Mouse (Mus musculus) hindlimb bud, embryonic 11.5 days (tissue): ENCODE measurements around the gene Dcdc2a.

Experiments
- DNase-seq: peaks from one replicate; pipeline ENCODE4 v3.0.0-alpha.2; 2012; ENCODE audit warnings: low read depth, low spot score; ENCODE audit errors: extremely low spot score

Dcdc2a gene

DNA sequence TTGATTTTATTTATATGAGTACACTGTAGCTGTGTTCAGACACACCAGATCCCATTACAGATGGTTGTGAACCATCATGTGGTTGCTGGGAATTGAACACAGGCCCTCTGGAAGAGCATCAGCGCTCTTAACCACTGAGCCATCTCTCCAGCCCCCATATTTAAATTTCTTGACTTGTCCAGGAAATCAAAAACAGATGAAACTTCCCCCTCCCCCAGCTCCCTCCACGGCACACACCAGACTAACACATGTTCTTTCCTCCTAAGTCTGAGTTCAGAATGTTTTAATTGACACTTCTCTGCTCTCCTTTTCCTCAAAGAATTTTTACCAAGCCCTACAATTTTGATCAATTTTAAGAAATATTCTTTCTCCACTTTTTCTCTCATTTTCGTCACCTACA is 113.1 kb downstream of the Dcdc2a start:
- DNase-seq: no peak

DNA sequence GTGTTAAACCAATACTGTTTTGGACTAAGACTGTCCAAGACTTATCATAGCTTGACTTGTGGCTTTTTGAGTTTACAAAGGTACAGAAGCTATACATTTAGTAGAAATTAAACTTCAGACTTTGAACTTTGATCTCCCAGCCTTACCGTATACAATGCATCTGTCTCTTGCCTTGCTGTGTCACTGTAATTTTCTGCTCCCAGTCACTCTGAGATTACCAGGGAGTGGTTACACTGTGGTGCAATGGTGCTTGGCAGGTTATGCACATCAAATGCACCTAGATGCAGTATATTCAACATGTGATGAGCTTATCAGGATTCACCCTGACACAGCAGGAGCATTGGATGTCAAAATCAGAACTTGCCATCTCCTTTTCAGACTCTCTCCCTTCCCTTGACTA is 122.0 kb downstream of the Dcdc2a start:
- no peak for DNase-seq

DNA sequence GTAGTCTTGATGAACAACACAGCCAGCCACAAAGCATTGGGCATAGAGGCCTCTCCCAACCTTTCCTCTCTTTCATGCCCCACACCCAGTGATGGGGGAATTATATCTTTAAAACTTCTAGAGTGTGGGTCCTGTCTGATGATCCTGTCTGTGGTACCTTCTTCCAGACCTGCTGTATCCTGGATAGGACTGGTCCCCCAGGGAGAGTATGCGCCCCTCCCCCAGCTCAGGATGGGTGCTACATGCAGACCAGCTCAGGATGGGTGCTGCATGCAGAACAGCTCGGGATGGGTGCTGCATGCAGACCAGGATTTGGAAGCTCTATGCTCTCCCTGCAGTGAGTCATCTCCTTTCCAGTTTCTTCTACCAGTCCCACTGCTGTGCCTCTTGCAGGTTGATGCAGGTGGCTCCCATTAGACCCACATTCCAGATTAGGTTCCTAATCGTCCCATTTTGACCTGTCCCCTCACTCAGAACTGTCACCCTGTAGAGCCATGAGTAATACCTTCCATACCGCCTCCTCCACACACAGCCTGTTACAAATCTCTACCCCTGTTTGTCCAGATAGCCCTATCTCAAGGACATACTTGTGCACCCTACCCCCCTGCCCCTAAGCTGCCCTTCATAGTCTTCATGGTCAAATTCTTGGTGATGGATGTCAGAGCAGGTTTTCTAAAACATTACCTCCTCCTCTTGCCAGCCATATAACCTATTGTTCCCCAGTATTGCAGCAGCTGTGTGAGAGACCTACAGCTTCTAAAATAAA is 122.6 kb downstream of the Dcdc2a start:
- no peak for DNase-seq

DNA sequence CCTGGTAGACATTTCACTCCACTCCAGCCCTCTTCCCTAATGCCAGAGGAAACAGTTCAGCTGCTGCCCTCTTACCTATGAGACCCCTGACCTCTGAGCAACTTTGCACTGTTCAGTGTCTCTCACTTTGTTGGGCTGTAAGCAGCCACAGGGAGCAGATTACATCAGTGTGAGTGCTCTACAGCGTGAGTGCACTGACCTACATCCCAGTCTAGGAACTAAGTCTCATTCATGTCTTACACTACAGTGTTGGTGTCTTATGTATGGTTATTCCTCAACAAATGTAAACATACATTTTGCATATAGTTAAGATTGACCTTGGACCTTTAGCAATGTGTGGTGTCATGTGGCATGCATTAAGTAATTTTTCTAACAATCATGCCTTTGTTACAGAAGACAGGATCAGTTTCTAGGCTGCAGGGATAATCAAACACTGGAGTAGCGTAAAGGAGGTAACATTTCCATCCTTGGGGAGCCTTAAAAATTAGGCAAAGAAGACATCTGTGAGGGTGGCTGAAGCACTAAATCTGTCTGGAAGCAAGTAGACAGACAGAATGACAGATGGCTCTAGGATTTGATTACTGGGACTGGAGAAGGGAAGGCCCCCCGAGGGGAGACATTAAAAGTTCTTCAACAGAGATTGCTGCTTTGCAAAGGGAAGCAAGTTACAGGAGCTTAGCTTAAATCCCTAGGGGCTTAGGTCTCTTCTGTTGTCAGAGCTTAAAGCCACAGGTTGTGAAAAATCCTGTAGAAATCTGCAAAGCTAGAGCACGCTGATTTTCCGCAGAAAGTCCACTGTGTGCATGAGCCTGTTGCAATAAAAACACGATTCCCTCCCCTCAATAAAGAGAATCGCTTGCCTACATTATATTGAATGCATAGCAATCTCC is 130.9 kb downstream of the Dcdc2a start:
- DNase-seq: peak; percentile 53

DNA sequence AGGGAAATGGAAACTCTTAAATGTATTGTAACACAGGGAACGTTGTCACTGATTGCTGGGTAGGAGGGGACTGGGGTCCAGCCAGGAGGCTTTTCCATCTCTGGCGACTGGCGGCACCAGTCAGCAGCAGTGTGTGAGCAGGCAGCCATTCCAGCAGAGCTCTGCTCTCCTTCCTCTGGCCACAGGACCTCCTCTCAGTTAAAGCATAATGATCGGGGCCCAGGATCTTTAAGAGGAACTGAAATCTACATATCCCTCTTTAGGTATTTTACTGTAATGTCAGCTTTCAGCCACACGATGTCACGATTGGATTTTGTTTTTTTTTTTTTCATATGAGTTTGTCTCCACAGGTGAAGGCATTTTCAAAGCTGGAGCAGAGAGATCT is 131.5 kb downstream of the Dcdc2a start:
- DNase-seq: no peak

DNA sequence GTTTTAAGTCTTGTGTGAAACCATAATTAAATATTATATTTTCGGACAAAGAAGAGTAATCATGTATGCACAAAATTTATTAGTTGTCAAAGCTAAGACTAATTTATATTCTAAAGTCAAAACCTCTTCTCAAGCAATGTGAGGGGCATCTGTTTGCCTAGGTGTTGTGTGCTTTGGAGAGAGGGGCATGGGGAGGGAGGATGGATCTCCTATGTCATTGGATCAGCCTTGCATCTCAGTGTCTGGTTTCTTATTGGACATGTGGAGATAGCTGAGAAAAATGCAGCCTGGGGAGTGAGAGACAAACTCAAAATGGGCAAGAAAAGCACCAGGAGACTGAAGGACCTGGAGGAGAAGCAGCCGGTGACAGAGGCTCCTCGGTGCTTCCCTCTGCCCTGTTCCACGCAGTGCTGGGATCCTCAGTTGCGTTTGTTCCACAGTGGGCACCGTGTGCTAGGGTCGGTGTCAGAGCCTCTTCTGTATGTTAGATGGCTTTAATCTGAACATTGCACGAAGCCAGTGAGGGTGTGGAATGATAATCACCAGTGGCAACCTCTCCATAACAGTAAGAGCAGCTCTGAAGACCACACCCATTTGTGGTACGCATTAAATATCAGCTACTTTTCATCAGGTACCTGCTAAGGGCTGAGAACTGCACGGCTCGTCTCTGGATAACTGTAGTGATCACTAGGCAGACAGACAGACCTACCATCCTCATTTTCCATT is 133.8 kb downstream of the Dcdc2a start:
- no peak for DNase-seq

DNA sequence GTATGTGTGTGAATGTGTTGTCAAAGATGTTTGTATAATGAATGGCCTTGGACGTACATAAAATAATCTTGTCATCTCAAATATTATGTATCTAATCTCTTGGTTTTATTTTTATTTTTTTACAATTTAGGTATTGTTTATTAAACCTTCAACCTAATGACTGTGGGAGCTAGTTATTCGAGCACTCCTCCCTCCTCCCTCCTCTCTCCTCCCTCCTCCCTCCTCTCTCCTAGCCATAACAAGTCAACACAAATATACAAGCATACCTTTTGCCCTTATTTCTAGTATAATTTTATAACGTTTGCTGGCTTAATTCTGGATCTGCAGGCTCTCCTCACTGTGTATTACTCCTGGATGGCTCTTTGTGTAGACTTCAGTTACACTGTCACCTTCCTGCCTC is 134.4 kb downstream of the Dcdc2a start:
- no peak for DNase-seq

DNA sequence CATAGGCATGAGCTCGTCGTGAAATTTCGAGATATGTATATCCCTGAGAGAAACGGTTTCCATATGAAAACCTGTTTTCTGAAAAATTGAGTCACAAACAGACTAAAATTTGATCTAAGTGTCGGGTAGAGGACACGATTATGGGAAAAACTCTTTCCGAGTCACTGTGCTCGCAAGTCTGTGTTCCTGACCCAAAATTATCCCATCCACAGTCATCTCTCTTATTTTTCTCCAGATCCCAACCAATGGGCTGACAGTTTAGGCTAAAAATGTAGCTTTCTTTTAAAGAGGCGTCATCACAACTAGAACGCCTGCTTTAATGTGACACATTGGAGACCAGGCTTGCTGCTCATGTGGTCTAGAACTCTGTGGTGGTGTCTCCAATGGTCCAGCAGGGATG is 139.9 kb downstream of the Dcdc2a start:
- DNase-seq: no peak

DNA sequence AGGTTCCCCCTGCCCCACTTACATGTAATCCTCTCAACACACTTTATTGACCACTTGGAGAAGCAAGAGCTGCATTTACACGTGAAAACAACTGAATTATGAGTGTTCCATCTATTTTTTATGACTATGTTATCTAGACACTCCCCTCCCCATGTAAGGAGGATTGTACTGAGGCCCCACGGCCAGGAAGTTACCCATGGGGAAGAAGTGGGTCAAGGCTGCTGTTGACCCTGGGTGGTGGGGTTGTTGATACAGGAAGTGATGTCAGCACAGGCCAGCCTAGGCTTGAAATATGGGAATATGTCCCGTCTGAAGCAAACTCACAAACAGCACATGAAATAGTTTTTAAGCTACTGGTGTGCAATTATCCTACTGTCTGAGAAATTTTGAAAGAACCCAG is 144.1 kb downstream of the Dcdc2a start:
- no peak for DNase-seq

DNA sequence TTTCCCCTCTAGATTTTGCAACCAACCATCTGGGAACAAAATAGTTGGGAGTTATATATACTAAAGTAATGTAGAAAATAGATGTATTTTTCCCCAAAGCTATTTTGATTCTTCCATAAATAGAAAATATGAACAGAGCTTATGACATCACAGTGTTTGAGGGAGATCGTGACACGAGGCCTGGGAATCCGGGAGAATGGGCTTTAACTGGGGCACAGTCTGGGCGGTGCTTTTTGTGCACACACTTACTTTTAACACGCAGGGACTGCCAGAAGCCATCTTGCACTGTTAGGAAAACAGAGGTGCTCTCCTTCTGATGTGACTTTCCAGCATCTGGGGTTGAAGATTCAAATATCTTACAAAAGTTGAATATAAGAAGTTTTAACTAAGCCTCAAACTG is 151.1 kb downstream of the Dcdc2a start:
- DNase-seq: no peak

DNA sequence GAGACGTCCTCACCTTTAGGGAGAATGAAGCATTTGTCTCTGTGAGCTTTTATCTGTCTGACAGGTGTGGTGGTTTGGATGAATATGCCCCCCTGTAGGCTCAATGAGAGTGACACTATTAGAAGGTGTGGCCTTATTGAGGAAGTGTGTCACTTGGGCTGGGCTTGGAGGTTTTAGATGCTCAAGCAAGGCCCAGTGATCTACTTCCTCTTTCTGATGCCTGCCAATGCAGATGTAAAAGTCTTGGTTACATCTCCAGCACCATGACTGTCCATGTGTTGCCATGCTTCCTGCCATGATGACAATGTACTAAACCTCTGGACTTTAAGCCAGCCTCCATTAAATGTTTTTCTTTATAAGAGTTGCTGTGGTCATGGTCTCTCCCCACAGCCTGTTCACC is 162.6 kb downstream of the Dcdc2a start:
- no peak for DNase-seq

DNA sequence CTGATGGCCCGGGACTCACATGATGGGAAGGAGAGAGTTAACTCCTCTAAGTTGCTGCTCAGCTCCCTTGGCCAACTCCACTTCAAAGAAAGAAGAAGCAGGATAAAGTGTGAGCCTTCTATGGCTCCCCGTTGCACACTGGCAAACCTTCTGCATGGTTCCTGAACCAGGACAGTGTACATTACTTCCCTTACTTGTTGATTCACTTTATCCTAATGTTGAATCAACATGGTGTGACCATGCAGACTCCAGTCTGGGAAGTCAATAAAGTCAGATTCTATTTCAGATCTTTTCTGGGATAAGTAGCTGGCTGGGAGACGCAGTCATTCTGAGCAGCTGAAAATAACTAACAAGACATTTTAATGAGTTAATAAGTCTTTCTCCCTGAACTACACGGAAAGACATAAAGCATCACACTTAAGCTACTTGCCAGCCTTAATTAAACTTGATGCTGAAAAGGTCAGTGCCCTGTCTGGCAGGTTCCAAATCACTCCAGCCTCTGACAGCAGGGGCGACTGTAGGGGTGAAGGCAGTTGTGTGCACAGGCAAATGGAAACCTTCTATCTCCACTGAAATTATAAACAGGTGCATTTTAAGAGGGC is 164.5 kb downstream of the Dcdc2a start:
- peak; percentile 33 for DNase-seq

DNA sequence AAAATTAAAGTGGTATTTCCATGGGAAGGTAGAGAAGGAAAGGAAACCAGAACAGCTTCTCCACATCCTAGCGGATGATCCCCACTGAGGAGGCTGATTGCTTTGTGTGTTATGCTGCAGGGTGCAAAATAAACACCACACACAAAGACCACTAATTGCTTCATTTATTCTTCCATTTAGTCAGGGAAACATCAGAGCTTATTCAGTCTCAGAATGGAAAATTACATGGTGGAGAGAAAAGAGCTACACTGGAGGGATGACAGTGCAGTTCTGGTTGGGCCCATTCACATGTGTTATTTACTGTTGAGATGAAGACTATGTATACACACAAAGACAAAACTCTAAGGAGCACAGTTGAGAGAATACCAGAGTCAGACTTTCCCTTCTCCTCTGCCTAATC is 196.1 kb downstream of the Dcdc2a start:
- no peak for DNase-seq

DNA sequence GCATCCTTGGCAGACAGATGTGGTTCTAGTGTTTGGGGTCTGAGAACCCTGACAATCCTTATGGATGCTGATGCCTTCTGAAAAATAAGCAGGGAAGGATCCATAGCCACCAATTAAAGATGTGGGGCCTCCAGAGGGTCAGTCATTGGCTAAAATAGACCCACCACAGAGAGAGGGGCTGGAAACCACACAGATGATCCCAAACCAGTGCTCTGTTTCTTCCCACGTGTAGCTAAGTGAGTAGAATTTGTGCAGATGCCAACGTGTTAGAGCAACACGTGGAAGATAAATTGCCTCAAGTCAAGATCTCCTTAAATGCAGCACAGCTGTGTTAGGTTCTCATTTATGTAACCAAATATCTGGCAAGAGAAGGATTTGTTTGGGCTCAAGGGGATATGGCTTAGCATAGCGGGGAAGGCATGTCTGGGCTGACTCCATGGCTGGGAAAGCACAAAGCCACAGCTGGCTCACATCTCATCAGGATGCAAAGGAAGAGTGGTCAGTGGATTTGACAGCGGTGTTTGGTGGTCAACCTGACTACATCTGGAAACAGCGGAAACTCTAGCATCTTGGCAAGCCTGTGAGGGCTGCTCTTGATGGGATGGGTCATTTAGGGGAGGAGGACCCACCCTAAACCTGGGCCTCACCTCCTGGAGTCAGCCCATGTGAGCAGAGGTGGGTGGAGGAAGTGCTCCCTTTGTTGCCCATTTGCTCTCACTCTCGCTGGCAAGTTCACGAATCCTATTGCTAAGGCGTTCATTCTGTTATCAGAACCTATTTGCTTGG is 198.9 kb downstream of the Dcdc2a start:
- DNase-seq: no peak

DNA sequence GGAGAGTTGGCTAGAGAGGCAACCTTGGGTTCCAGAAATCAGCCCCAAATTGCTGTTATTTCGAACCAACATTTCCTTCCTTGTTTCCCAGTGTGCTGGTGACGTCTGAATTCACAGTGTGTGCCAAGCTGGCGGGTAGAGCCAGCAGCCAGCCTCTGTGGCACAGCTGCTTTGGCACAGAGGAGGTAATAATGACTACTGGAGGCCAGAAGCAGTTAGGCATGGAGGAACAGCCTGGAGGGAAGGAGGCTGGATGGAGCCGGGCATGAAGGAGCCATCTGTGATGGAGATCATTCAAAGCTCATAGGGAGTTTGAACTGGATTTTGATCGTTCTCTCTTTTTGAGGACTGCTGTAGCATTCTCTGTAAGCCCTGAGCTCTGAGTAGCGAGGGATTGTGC is 201.8 kb downstream of the Dcdc2a start:
- DNase-seq: no peak
